8 mouse cellular contexts compared by ENCODE assay signal in the genomic region with DNA sequence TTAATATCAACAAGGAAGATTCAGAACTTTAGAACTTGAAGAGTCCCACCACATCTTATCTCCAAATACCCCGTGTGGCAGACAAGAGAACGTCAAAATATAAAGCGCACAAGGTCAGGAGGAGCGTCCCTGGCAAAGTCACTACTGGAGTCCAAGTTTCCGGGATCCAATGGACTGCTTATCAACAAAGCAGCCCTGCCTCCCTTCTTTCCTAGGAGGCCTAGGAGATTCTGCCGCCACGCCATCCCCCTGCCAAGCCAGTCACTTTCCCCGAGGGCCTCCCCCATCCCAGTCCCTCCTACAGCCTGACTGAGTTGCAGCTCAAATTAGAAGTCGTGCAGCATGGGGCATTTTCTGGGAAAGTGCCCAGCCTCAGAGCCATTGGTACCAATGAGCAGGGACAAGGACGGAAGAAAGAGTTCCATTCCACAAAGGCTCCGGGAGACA. TPM values are rescaled to one million over a fixed set of nuclear protein-coding genes. Genes with fewer than 3 reads are reported as not detected.
DNase-seq lines count a peak whose midpoint lies in the region; ATAC-seq and TF ChIP-seq lines count a peak whose summit lies in the region.

No protein-coding gene starts in this region.

- H3K36me3 ChIP-seq in E14TG2a.4 (ENCODE audit: insufficient read depth, low read length) = no peaks in the 10 kb centered on the region
- H3K36me3 ChIP-seq in forebrain, postnatal 0 days (ENCODE audit: insufficient read depth) = no peaks in the 10 kb centered on the region
- no peaks in the 10 kb centered on the region for H3K36me3 ChIP-seq in hindbrain, embryonic 11.5 days (ENCODE audit: control insufficient read depth, insufficient read depth, low read length)
- H3K36me3 ChIP-seq in midbrain, embryonic 11.5 days (ENCODE audit: control insufficient read depth, insufficient read depth, low read length) = no peaks in the 10 kb centered on the region
- H3K36me3 ChIP-seq in stomach, embryonic 15.5 days = no peaks in the 10 kb centered on the region

- ATAC-seq in forebrain, postnatal 0 days = no peak
- ATAC-seq in hindbrain, embryonic 11.5 days (ENCODE audit: low FRiP score) = no peak
- ATAC-seq in midbrain, embryonic 11.5 days (ENCODE audit: low FRiP score) = no peak
- ATAC-seq in stomach, embryonic 15.5 days (ENCODE audit: insufficient read depth, low FRiP score, low read depth) = no peak
- ATAC-seq in granulocyte monocyte progenitor cell, adult 5-6 weeks (replicated peaks; ENCODE audit: poor library complexity, severe bottlenecking) = no peak

- no peaks in the 10 kb centered on the region for H3K27me3 ChIP-seq in E14TG2a.4 (ENCODE audit: insufficient read depth, low read length)
- no peaks in the 10 kb centered on the region for H3K27me3 ChIP-seq in forebrain, postnatal 0 days (ENCODE audit: insufficient read depth, low read length)
- H3K27me3 ChIP-seq in hindbrain, embryonic 11.5 days (ENCODE audit: control insufficient read depth, insufficient read depth, low read length) = no peaks in the 10 kb centered on the region
- H3K27me3 ChIP-seq in midbrain, embryonic 11.5 days (ENCODE audit: control insufficient read depth, insufficient read depth, low read length) = no peaks in the 10 kb centered on the region
- no peaks in the 10 kb centered on the region for H3K27me3 ChIP-seq in stomach, embryonic 15.5 days (replicated peaks)

- peak overlapping the region; percentile 71 for H3K9ac ChIP-seq in forebrain, postnatal 0 days
- H3K9ac ChIP-seq in hindbrain, embryonic 11.5 days (ENCODE audit: low read depth, low read length) = peak overlapping the region; percentile 66
- peak overlapping the region; percentile 63 for H3K9ac ChIP-seq in midbrain, embryonic 11.5 days (ENCODE audit: low read length)
- H3K9ac ChIP-seq in stomach, embryonic 15.5 days = peak overlapping the region; percentile 59; the same call in 1 of the 2 replicates

- peak; percentile 41 for DNase-seq in adrenal gland, adult 8-10 months
- DNase-seq in forebrain, postnatal 0 days = no peak
- DNase-seq in hindbrain, embryonic 11.5 days (ENCODE audit: low spot score) = no peak
- peak; percentile 49 to 61 for DNase-seq in left cerebral cortex, adult 2 months (ENCODE audit: extremely low spot score in 1 of 2, low spot score in 2 of 2)
- peak; percentile 91 for DNase-seq in midbrain, embryonic 11.5 days (ENCODE audit: low spot score, missing footprints)

- H3K4me2 ChIP-seq in forebrain, postnatal 0 days (ENCODE audit: low read depth) = peak overlapping the region; percentile 85
- H3K4me2 ChIP-seq in hindbrain, embryonic 11.5 days (replicated peaks; ENCODE audit: low read depth, low read length) = peak overlapping the region; percentile 93
- H3K4me2 ChIP-seq in midbrain, embryonic 11.5 days = peak overlapping the region; percentile 91
- H3K4me2 ChIP-seq in stomach, embryonic 15.5 days = peak overlapping the region; percentile 82

- peak overlapping the region; percentile 93 for H3K4me3 ChIP-seq in E14TG2a.4 (replicated peaks; ENCODE audit: low read length)
- H3K4me3 ChIP-seq in forebrain, postnatal 0 days (ENCODE audit: low read depth, low read length) = peak overlapping the region; percentile 74
- H3K4me3 ChIP-seq in hindbrain, embryonic 11.5 days (ENCODE audit: low read depth, low read length) = peak overlapping the region; percentile 55
- H3K4me3 ChIP-seq in left cerebral cortex, adult 2 months = peak overlapping the region; percentile 83
- peak overlapping the region; percentile 67 for H3K4me3 ChIP-seq in midbrain, embryonic 11.5 days (ENCODE audit: low read depth, low read length)
- H3K4me3 ChIP-seq in stomach, embryonic 15.5 days (replicated peaks) = peak overlapping the region; percentile 71

- H3K27ac ChIP-seq in forebrain, postnatal 0 days (ENCODE audit: low read depth, low read length) = peak overlapping the region; percentile 82
- H3K27ac ChIP-seq in hindbrain, embryonic 11.5 days (ENCODE audit: low read depth, low read length) = no peak overlapping the region
- peak overlapping the region; percentile 98 for H3K27ac ChIP-seq in left cerebral cortex, adult 2 months
- no peak overlapping the region for H3K27ac ChIP-seq in midbrain, embryonic 11.5 days (ENCODE audit: low read depth, low read length)
- peak overlapping the region; percentile 55; the same call in 1 of the 2 replicates for H3K27ac ChIP-seq in stomach, embryonic 15.5 days

- TF ChIP-seq CTCF in E14TG2a.4 (conservative IDR thresholded peaks at IDR 0.05; ENCODE audit: low read length) = no peak
- TF ChIP-seq CTCF in forebrain, postnatal 0 days (IDR thresholded peaks at IDR 0.05; ENCODE audit: low read depth) = no peak; the same call in 1 of the 2 replicates
- no peak; the same call in 1 of the 2 replicates for TF ChIP-seq CTCF in left cerebral cortex, adult 2 months (IDR thresholded peaks at IDR 0.05)

- WGBS in forebrain, postnatal 0 days = 20% methylated on average over 11 of the region's 11 CpGs
- WGBS in hindbrain, embryonic 11.5 days = 27% methylated on average over 11 of the region's 11 CpGs
- WGBS in midbrain, embryonic 11.5 days = 28% methylated on average over 11 of the region's 11 CpGs
- 16% methylated on average over 11 of the region's 11 CpGs for WGBS in stomach, embryonic 15.5 days

- intact Hi-C loops in left cerebral cortex, adult 2 months (cut with DNase I) = loop anchor here (2.0 to 5.0 kb wide), 4 partner anchors 35 to 185 kb away; partner anchors contain the start of gene Alkbh5

- peaks cover 31% of the 10 kb centered on the region for H3K4me1 ChIP-seq in E14TG2a.4 (replicated peaks; ENCODE audit: low read depth, low read length)
- H3K4me1 ChIP-seq in forebrain, postnatal 0 days (ENCODE audit: insufficient read depth) = 0 out of 2 replicates have a peak, but pooled peaks cover 10% of the 10 kb centered on the region
- peaks cover 6% of the 10 kb centered on the region; the same call in 1 of the 2 replicates for H3K4me1 ChIP-seq in hindbrain, embryonic 11.5 days (replicated peaks; ENCODE audit: control insufficient read depth, insufficient read depth, low read length)
- H3K4me1 ChIP-seq in midbrain, embryonic 11.5 days (ENCODE audit: control insufficient read depth, insufficient read depth, low read length) = peaks cover 10% of the 10 kb centered on the region
- 0 out of 2 replicates have a peak, but pooled peaks cover 6% of the 10 kb centered on the region for H3K4me1 ChIP-seq in stomach, embryonic 15.5 days

- H3K9me3 ChIP-seq in E14TG2a.4 (ENCODE audit: low read length) = no peaks in the 10 kb centered on the region
- H3K9me3 ChIP-seq in forebrain, postnatal 0 days (ENCODE audit: low read length) = no peaks in the 10 kb centered on the region
- no peaks in the 10 kb centered on the region for H3K9me3 ChIP-seq in hindbrain, embryonic 11.5 days (ENCODE audit: control insufficient read depth, low read length)
- H3K9me3 ChIP-seq in midbrain, embryonic 11.5 days (ENCODE audit: control insufficient read depth, low read length) = no peaks in the 10 kb centered on the region
- H3K9me3 ChIP-seq in stomach, embryonic 15.5 days = no peaks in the 10 kb centered on the region

RNA-seq across cellular contexts. Expression of gene Tom1l2, which starts 0.8 kb away (rescaled TPM):
- 100 to 1,000 TPM in 3 of 4 experiments, 10 to 100 TPM in 1; 98.4 to 137 (median 112) TPM for total RNA-seq in adrenal gland, adult 8-10 months (2022)
- 72.0 and 80.8 TPM in 2 replicates for total RNA-seq in forebrain, postnatal 0 days (2014; rRNA removed)
- 37.2 and 44.3 TPM in 2 replicates for polyA plus RNA-seq in forebrain, postnatal 0 days (2015; fragmentation: Nextera tagmentation; extraction: Ambion mirVana)
- polyA plus RNA-seq in hindbrain, embryonic 11.5 days (2014; fragmentation: Nextera tagmentation; extraction: Ambion mirVana) = 13.9 and 15.8 TPM in 2 replicates
- 100 to 1,000 TPM; 216 to 221 TPM for total RNA-seq in left cerebral cortex, adult 2 months (2021)
- 12.1 and 12.8 TPM in 2 replicates for polyA plus RNA-seq in midbrain, embryonic 11.5 days (2014; fragmentation: Nextera tagmentation; extraction: Ambion mirVana)
- 24.1 and 24.6 TPM in 2 replicates for polyA plus RNA-seq in stomach, embryonic 15.5 days (2015; fragmentation: Nextera tagmentation; extraction: Ambion mirVana)
- total RNA-seq in granulocyte monocyte progenitor cell, adult 5-6 weeks (2014; fragmentation: Nextera tagmentation) = 14.1 and 16.8 TPM in 2 replicates
- 3.3 and 5.0 TPM in 2 replicates for total RNA-seq in granulocyte monocyte progenitor cell, adult 5-6 weeks (2017)

RNA-seq across cellular contexts. Expression of gene Drc3, which starts 1.2 kb away (rescaled TPM):
- 1 to 10 TPM; 1.8 to 3.8 (median 2.7) TPM for total RNA-seq in adrenal gland, adult 8-10 months (2022)
- total RNA-seq in forebrain, postnatal 0 days (2014; rRNA removed) = 13.0 and 15.5 TPM in 2 replicates
- 6.9 and 10.0 TPM in 2 replicates for polyA plus RNA-seq in forebrain, postnatal 0 days (2015; fragmentation: Nextera tagmentation; extraction: Ambion mirVana)
- polyA plus RNA-seq in hindbrain, embryonic 11.5 days (2014; fragmentation: Nextera tagmentation; extraction: Ambion mirVana) = 6.6 and 7.0 TPM in 2 replicates
- 10 to 100 TPM; 11.7 to 12.5 TPM for total RNA-seq in left cerebral cortex, adult 2 months (2021)
- polyA plus RNA-seq in midbrain, embryonic 11.5 days (2014; fragmentation: Nextera tagmentation; extraction: Ambion mirVana) = 2.0 and 2.4 TPM in 2 replicates
- 1.2 and 1.6 TPM in 2 replicates for polyA plus RNA-seq in stomach, embryonic 15.5 days (2015; fragmentation: Nextera tagmentation; extraction: Ambion mirVana)
- total RNA-seq in granulocyte monocyte progenitor cell, adult 5-6 weeks (2014; fragmentation: Nextera tagmentation) = 1.8 TPM in 1 of 2 replicates, not detected in the other
- total RNA-seq in granulocyte monocyte progenitor cell, adult 5-6 weeks (2017) = 0.52 and 1.2 TPM in 2 replicates

Comparison
In these comparisons a context has a peak if more than half of its experiments do, and no peak if none do; other contexts are left out.
1. DNase-seq: peak in adrenal gland, adult 8-10 months (single experiment), left cerebral cortex, adult 2 months (2 of 2) and midbrain, embryonic 11.5 days (single experiment); none in forebrain, postnatal 0 days (single experiment) and hindbrain, embryonic 11.5 days (single experiment).
2. H3K27ac ChIP-seq: peak in forebrain, postnatal 0 days (single experiment), left cerebral cortex, adult 2 months (single experiment) and stomach, embryonic 15.5 days (single experiment); none in hindbrain, embryonic 11.5 days (single experiment) and midbrain, embryonic 11.5 days (single experiment).
3. Peak in every context shown above with its lines, with median percentiles within 50 percentile points of each other: H3K4me3 ChIP-seq, H3K4me2 ChIP-seq and H3K9ac ChIP-seq.